Mouse (Mus musculus) natural killer cell, adult 2 months (primary cell): ENCODE measurements around the gene Pappa.

Source experiments
- DNase-seq, 2 experiments: peaks; one replicate each; pipeline ENCODE4 v3.0.0; 2022; ENCODE audit warnings: low spot score in 2 of 2

Gene Pappa

DNA sequence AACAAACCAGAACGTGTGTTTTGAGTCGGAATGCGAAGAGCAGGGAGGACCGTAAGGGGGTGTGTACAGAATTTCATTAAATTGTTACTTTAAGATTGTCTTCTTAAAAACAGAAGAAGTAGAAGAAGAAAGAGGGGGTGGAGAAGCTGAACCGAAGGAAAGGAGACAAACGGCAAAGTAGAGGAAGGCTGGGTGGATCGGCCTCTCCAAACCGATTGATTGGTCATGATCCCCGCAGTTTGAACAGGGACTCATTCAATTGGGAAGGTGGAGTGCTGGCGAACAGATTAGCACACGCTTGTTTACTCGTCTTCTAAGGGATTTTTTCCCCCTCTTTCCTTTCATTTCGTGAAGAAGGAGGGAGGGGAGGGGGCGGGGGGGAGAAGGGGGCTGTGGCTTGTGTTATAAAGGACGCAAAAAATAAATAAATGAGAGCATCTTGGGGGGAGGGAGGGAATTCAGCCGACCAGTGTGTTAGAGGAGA, at the start of gene Pappa:
Gene Pappa, plus strand, starts transcription at position 434 of the 484 bp plus-strand sequence.
- DNase-seq: no peak

DNA sequence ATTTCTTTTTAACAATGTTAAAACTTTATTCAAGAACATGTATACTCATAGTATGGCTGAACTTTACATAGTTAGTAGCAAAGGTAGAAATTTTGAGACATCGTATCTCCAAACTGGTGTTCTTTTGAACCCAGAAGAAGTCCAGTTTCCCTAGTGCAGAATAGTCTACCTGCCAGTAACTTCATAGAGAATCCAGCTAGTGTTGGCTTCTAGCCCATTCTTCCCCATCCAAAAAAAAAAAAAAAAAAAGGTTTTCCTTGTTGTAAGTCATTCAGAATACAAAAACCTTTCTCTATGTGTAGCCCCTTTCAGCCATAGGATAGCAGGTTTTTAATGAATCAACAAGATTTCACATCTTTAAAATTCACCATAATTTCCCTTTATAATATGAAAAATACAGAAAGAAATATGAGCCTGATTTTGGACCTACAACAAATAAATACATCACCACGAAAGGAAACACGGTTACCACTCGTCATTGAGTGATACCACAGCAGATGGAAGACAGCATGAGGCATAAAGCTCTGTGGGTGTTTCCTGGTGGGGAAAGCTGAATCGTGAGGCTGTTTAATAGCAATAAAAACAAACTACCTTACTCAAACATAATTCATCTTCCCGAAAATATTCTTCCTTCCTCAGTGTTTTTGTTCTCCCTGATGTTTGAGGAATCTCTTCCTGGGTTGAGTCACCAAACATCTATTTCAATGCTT, 45.9 kb upstream of the Pappa start:
- DNase-seq: no peak

DNA sequence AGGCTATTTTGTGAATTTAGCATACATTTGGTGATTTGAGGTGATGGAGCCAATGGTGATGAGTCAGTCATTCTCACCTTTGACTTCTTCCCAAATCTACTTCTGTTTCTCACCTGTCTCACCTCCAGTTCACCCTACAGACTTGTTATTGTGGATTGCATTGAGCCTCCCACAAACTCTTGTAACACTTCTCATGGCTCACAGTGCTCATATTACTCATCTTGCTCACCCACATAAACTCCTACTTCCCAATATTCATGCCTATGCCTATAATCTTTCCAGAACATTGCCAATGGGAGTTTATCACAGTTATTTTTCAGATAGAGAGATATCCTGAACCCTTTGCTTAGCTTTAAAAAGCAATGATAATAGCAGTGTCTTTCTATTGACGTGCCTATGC, 37.1 kb upstream of the Pappa start:
- DNase-seq: no peak

DNA sequence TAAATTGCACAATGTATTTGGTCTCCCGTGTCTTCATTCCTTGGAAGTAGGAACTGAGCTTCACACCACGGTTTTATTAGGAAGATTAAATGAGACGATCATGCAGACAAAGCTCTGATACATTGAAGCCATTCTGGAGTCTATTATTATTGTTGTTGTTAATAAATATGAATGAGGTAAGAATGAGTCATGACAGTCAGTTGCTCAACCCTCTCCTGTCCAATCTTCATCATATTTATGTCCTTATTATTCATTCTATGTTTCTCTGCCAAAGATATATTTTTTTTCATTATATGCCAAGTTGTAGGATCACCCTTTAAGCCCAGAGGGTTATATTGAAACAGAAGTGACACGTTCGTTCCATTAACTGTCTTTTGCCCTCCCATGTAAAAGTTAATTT, 36.4 kb upstream of the Pappa start:
- no peak for DNase-seq

DNA sequence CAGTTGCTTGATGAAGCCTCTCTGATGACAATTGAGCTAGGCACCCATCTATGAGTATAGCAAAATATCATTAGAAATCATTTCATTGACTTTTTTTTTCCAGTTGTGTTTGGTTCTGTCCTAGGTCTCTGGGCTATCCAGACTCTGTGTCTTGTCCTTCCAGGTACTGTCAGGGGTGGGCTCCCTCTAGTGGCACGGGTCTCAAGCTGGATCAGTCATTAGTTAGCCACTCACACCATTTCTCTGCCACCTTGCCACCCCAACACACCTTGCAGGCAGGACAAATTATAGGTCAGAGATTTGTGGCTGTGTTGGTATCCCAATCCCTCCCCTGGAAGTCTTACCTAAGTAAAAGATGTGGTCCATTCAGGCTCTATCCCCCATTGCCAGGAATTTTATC, 31.8 kb upstream of the Pappa start:
- DNase-seq: no peak

DNA sequence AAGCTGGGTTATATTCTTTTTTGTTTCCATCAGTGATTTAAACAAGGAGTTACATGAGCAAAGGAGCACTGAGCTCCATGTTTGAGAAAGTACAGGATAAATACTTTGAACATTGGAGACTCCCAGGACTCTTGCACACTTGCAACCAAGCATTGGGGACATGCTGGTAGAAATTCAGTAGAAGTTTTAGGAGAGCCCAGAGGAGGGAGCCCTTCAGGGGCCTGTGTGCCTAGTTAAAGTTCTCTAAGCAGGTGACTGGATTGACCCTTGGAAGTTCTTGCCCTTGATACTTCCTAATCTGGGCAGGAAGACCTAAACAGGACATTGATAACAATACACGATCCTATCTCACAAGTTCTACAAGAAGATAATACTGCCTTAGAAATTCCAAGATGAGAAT, 3.6 kb upstream of the Pappa start:
- no peak for DNase-seq

DNA sequence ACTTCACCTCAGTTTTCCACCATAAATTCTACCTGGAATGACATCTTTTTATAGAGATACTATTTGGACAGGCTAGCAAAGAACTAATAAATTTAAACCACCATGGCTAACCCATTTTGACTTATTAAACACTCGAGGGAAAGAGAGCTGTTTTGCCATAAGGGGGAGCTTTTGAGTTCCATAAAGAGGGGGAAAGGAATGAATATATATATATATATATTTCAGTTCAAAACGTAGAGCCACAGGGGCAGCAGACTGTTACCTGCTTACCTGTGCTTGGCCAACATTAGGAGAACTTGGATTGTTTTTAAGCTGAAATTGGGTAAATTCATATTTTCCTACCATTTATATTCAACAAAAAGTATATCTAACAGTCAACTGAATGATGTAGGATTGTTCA, 1.1 kb upstream of the Pappa start:
- no peak for DNase-seq

DNA sequence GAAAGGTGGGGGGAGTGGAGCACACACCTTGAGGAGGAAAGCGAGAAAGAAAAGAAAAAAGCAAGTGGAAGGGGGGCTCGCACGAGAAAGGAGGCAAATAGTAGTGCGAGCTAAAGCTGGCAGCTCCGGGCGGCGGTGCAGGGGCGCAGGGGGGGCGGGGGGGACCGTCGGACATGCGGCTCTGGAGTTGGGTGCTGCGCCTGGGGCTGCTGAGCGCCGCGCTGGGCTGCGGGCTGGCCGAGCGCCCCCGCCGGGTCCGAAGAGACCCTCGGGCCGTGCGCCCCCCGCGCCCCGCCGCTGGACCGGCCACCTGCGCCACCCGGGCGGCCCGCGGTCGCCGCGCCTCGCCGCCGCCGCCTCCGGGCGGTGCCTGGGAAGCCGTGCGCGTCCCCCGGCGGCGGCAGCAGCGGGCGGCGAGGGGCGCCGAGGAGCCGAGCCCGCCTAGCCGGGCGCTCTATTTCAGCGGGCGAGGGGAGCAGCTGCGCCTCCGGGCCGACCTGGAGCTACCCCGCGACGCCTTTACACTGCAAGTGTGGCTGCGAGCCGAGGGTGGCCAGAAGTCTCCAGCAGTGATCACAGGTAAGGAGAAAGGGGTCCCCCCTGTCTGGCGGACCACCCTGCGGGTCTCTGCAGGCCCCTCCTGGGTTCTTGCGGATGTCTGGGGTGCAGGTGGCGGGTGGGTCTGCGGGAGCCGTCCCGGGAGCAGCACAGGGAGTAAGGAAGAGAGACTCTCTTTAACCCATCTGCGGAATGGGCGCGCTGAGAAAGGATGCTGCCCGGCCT, 586 bp downstream of the Pappa start:
- no peak for DNase-seq

DNA sequence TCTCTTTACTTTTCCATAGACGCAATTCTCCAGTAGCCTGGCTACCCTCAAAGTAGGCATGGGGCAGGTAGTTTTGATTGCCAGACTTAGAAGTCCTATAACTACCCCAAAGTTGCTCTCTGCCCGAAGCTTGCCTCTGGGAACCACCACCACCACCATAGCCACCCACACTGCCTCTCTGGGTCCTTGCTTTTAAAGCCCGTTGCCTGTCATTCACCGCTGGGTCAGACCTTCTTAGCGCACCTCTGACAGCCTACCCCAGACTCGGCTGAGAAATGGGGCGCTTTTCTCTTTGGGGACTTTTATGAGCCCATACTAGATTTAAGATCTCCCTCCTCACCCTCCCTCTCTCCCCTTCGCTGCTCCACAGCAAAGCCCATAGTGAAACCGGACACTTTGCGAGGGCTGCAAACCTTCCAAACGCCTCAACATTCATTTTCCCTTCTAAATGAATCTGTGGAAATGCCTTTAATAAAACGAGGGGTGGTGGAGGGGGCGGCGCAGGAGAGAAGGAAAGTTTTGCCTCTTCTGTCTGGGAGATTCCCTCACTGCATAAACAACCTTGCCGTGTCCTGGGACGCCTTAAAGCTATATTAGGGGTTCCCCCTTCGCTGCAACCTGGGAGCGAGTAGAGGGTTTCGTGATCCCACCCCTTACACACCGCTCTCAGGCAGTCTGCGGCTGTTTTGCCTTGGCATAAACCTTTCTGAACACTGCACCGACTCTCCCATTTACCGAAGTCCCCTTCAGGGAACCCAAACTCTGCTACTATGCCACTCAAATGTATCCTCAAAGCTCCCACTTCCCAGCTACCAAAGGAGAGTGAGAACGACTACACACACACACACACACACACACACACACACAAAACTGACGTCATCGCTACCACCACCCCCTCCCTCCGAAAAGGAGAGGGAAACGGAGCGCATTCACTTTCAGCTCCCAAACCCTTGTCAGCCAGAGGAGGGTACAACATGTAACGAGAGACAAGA, 1.7 kb downstream of the Pappa start:
- DNase-seq: no peak

DNA sequence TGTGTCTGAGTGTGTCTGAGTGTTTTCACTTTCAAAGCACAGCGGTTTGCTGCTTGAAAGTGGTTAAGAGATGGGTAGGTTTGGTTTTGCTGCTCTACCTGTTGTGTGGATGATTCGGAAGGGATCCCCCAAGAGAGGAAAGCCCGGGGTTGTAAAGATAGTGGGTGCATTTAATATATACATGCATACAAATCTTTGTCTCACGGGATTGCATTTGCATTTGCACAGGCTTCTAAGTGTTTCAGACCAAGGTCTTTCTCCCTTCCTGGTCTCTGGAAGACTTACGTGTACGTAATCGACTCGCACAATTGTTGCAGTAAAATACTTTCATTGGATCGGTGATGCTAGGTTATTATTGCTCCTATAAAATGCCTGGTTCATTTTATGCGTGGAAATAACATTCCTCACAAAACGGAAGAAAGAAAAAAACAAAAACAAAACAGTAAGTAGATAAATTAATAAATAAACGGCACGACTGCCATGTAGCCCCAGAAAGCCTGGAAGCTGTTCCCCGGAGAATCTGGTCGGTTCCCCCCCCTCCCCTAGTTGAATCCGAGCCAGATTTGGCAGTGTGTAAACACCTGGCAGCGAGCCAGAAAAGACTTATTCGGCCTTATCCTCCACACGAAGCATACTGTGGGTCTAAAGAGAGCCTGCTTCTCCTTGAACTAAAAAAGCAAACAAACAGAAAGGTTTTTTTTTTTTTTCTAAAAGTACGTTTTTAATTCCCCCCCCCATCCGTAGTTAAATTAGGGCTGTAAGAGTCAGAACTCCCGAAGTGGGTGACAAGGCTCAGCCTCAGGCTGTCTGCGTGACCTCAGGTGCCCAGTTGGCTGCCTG, 2.7 kb downstream of the Pappa start:
- DNase-seq: no peak

DNA sequence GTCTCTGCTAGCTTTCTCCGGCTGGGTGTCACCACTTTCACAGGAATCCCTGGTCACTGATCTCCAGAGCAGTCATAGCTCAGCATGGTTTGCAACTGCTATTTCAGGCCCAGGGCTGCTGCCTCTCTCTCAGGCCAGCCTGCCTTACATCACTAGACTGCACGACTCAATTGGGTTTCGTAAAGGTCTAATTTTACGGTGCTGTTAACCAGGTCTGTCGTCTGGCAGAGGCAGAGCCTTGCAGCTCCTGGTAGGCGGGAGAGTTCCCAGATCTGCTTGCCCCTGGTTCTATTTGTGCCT, 3.3 kb downstream of the Pappa start:
- no peak for DNase-seq

DNA sequence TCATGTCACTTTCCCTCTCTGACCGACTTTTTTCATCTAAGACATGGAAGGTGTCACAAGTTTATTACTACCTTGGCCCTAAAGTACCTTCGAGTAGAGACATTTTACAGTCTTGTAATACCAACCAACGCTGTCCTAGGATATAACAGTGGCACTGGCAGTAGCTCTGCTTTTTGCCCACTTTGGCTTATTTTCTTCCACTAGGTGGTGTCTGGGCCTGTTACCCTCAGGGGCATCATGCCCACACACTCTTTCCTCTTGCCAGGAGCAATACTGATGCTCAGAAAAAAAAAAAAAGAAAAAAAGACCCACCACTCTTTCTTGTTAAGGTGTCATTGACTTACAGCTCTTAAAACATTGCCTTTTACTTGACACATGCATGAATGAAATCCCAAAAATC, 8.7 kb downstream of the Pappa start:
- DNase-seq: no peak

DNA sequence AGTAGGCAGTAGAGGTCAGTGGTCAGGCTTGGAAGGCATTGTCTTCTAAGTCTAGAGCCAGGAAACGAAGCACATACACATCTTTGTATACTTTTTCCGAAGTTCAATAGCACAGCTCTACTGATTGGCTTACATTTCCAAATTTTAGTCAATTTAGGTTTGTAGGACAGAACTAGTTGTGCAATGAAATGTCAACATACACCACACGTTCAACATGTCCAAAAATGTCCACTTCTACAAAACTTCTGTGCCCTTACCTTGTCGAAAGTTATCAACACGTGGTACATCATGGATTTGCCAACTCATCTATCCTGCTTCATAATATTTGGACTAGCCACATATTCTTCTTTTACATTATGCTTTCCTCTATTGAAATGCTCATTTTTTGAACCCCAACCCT, 10.4 kb downstream of the Pappa start:
- DNase-seq: no peak

DNA sequence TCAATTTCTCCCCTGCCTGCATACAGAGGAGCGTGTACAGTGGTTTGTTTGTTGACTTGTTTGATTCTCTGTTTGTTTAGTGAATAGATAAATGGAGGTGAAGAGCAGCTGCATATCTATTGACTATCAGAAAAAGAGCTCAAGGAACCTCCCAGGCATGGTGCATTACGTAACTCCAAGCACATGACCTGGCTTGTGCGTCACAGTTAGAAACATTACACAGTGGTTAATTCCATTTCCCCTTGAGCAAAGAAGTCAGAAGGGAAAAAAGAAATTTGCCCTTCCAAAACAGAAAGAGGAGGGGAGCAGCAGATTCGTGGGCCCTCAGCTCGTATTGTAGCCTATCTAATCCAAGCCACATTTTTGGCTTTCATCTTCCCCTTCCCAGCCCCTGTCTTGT, 11.1 kb downstream of the Pappa start:
- no peak for DNase-seq

DNA sequence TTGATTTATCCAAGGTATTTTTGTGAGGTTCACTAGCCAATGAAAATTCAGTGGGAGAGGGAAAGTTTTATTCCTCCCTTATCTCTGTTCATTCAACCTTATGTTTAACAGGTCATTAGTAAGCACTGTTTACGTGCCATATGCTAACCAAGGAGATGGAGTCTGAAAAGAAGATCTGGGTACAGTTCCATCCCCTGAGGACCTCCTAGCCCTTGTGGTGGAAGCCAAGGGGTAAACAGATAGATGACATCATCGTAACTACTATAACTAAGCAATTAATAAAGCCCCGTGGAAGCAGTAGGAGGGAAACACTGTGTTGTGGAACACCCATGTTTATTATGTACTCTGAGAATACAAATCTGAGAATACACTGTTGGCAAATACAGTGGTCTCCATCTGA, 12.6 kb downstream of the Pappa start:
- no peak for DNase-seq

DNA sequence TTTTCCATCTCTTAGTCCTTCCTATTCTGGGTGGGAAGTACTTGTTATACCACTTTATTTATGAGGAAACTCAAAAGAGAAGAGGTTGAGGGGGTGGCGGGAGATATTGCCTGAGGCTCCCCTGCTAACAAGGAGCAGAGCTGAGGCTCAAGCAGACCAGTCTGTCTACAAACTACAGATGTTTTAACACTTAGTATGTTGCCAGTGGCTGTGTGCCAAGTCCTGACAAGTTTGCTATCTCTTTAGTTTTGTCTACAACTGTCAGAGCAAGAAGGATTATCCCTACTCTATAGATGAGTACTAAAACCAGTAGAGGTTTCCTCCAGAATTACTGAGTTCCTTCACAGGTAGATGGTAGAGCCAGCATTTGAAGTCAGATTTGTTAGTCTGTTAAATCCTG, 23.0 kb downstream of the Pappa start:
- no peak for DNase-seq

DNA sequence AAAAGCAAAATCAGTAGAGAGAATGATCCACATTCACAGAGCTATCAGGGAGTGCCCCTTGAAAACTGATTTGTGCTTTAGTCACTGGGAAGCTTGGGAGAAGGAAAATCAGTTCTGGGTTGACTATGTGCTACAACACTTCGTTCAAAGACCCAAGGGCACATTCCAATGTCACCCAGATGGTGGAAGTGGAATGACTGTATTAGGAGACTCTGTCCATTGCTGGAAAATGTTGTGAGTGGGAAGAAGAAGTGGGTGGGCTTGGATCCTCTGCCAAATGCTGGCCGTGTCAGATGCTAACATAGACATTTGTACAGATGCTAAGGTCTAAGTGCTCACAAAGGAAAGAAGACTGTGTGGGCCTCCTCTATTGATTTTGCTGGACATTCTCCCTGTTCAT, 29.6 kb downstream of the Pappa start:
- no peak for DNase-seq

DNA sequence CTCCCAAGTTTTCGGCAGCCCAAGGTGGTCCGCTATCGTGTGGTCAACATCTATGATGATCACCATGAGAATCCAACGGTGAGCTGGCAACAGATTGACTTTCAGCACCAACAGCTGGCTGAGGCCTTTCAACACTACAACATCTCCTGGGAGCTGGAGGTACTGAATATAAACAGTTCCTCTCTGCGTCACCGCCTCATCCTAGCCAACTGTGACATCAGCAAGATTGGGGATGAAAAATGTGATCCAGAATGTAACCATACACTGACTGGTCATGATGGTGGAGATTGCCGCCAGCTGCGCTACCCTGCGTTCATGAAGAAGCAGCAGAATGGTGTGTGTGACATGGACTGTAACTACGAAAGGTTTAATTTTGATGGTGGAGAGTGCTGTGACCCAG, 32.3 kb downstream of the Pappa start:
- no peak for DNase-seq

DNA sequence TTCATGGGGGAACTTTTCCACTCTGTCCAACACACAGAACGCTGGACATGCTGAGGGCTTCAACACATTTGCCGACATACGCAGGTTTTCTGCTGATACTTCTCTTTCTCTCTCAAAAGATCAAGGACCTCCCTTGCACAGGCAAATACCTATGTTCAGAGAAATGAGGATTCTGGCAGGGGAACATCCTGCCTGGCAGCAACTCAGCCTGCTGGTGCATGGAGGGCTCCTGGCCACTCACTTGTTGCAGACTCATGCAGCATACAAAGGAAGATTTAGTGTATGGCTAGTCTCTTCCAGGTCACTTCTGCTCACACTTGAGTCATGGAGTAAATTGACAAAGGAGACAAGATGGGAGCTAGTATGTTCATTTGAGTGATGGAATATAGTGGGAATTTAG, 34.7 kb downstream of the Pappa start:
- DNase-seq: no peak

DNA sequence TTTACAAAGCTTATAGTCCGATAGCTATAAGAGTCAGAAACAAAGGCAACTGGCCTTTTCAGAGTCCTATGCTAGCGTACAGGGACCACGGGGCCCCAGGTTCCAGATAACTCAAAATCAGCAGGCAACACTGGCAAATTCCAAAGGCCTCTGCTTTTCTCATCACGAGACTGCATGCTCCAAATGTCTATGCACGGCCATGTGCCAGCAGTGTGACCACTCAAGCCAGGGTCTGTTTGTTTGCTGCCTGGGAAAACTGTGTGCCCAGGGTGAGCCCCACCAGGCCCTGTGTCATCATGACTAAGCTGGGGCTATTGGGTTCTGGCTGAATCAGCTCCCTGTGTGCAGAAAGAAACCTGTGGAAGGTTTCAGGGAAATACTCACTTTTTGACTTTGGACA, 35.5 kb downstream of the Pappa start:
- DNase-seq: no peak

DNA sequence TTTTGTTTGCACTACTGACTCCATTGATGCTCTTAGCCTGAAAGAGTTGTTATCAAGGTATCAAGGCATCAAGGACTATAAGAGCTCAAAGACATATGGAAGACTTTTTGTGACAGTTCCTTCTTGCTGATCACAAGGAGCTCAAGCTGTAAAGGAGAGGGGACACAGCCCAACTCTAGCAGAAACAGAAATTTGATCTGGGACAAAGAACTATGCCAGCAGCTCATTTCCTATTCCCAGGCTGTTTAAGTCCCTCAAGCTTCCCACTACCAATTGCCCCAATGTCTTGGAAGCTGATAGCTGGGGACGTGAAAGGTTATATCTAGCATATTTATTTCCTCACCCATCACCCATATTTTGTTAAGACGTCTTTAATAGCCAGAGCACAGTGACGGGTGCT, 39.7 kb downstream of the Pappa start:
- no peak for DNase-seq
